Mouse (Mus musculus) embryo, embryonic 11 days (tissue): ENCODE results near the gene Traf6.
"Not testable (repeated sequence)": the region's sequence is repeated elsewhere in the genome, so short reads cannot be mapped to it uniquely, and the experiment has no call there.

Experiments
- DNase-seq: peaks from one replicate; pipeline ENCODE4 v3.0.0-alpha.2; 2015

The Traf6 gene

GRCm38 (mm10) chr2:101695584-101695983, 17.4 kb downstream of the Traf6 start:
- no peak for DNase-seq

GRCm38 (mm10) chr2:101699284-101699683, 21.1 kb downstream of the Traf6 start:
- DNase-seq, result no peak

GRCm38 (mm10) chr2:101705941-101706485, 27.8 kb downstream of the Traf6 start:
- DNase-seq, result peak; percentile 49

GRCm38 (mm10) chr2:101711608-101712007, 33.4 kb downstream of the Traf6 start:
- DNase-seq, result no peak

GRCm38 (mm10) chr2:101715650-101716323, 37.6 kb downstream of the Traf6 start:
- DNase-seq, result peak; percentile 45

GRCm38 (mm10) chr2:101717162-101717561, 38.9 kb downstream of the Traf6 start:
- DNase-seq, result no peak

- DNase-seq, result no peak
Measured at GRCm38 (mm10) chr2:101721835-101722234, 43.6 kb downstream of the Traf6 start.

GRCm38 (mm10) chr2:101722370-101723332, 44.4 kb downstream of the Traf6 start:
- DNase-seq, result peak; percentile 76

- DNase-seq, result peak; percentile 16
Measured at GRCm38 (mm10) chr2:101723333-101723881, 45.2 kb downstream of the Traf6 start.

- DNase-seq, result no peak
Measured at GRCm38 (mm10) chr2:101727787-101728186, 49.6 kb downstream of the Traf6 start.

- DNase-seq, result no peak
Measured at GRCm38 (mm10) chr2:101729472-101729871, 51.2 kb downstream of the Traf6 start.

GRCm38 (mm10) chr2:101730972-101731371, 52.7 kb downstream of the Traf6 start:
- no peak for DNase-seq

GRCm38 (mm10) chr2:101732777-101733210, 54.6 kb downstream of the Traf6 start:
- DNase-seq, result no peak

- DNase-seq, result no peak
Measured at GRCm38 (mm10) chr2:101733564-101733963, 55.3 kb downstream of the Traf6 start.

GRCm38 (mm10) chr2:101739914-101740313, 61.7 kb downstream of the Traf6 start:
- DNase-seq, result peak; percentile 20

GRCm38 (mm10) chr2:101741653-101742052, 63.4 kb downstream of the Traf6 start:
- no peak for DNase-seq

- DNase-seq, result no peak
Measured at GRCm38 (mm10) chr2:101742072-101742860, 64.0 kb downstream of the Traf6 start.

GRCm38 (mm10) chr2:101745656-101746055, 67.4 kb downstream of the Traf6 start:
- DNase-seq, result not testable (repeated sequence)

GRCm38 (mm10) chr2:101746537-101746936, 68.3 kb downstream of the Traf6 start:
- DNase-seq, result no peak
